Mouse (Mus musculus): ENCODE data around the gene Erc2. TPM values are rescaled to one million over a fixed set of nuclear protein-coding genes. Genes with fewer than 3 reads are reported as not detected.

The Erc2 gene
- total and polyA plus RNA-seq, 2 experiments from 2014 or later: 0.11 to 1.7 TPM

GRCm38 (mm10) chr14:28412252-28412995 is 790.2 kb downstream of the Erc2 start:
- ATAC-seq (ENCODE audit: insufficient read depth, low read depth) (no peak), DNase-seq (ENCODE audit: low spot score) (peak; percentile 16)
- Histone ChIP-seq H3K9ac (replicated peaks; ENCODE audit: low read depth, low read length) (no peak overlapping the region), H3K27me3 (ENCODE audit: control insufficient read depth, insufficient read depth, low read length) (no peaks in the 10 kb centered on the region), H3K4me3 (ENCODE audit: low read depth, low read length) (no peak overlapping the region), H3K9me3 (replicated peaks; ENCODE audit: control insufficient read depth, low read length) (no peaks in the 10 kb centered on the region), H3K4me1 (ENCODE audit: control insufficient read depth, insufficient read depth) (peaks cover 22% of the 10 kb centered on the region), H3K36me3 (replicated peaks; ENCODE audit: control insufficient read depth, insufficient read depth, low read length) (no peaks in the 10 kb centered on the region), H3K4me2 (ENCODE audit: low read depth, low read length) (no peak overlapping the region), H3K27ac (ENCODE audit: low read depth) (no peak overlapping the region)
- WGBS: 56% methylated on average over 8 of the region's 8 CpGs
- TF ChIP-seq EP300 (IDR thresholded peaks at IDR 0.05; ENCODE audit: low read depth) (no peak), CTCF (IDR thresholded peaks at IDR 0.05; ENCODE audit: low read depth) (no peak)

- no peak overlapping the region for H3K9ac ChIP-seq (replicated peaks; ENCODE audit: low read depth, low read length)
- DNase-seq (ENCODE audit: low spot score) (no peak), ATAC-seq (ENCODE audit: insufficient read depth, low read depth) (no peak)
- no peak overlapping the region for H3K27ac ChIP-seq (ENCODE audit: low read depth)
- H3K4me2 ChIP-seq (ENCODE audit: low read depth, low read length): no peak overlapping the region
- WGBS: 73% methylated on average over 7 of the region's 7 CpGs
- H3K27me3 ChIP-seq (ENCODE audit: control insufficient read depth, insufficient read depth, low read length): no peaks in the 10 kb centered on the region
- H3K9me3 ChIP-seq (replicated peaks; ENCODE audit: control insufficient read depth, low read length): no peaks in the 10 kb centered on the region
- H3K36me3 ChIP-seq (replicated peaks; ENCODE audit: control insufficient read depth, insufficient read depth, low read length): no peaks in the 10 kb centered on the region
- TF ChIP-seq EP300 (IDR thresholded peaks at IDR 0.05; ENCODE audit: low read depth) (no peak), CTCF (IDR thresholded peaks at IDR 0.05; ENCODE audit: low read depth) (no peak)
- no peak overlapping the region for H3K4me3 ChIP-seq (ENCODE audit: low read depth, low read length)
- peaks cover 27% of the 10 kb centered on the region for H3K4me1 ChIP-seq (ENCODE audit: control insufficient read depth, insufficient read depth)
Measured at GRCm38 (mm10) chr14:28413516-28413915, 791.3 kb downstream of the Erc2 start.

GRCm38 (mm10) chr14:28417019-28417418 is 794.8 kb downstream of the Erc2 start:
- Histone ChIP-seq H3K9me3 (replicated peaks; ENCODE audit: control insufficient read depth, low read length) (no peaks in the 10 kb centered on the region), H3K27me3 (ENCODE audit: control insufficient read depth, insufficient read depth, low read length) (0 out of 2 replicates have a peak, but pooled peaks cover 6% of the 10 kb centered on the region), H3K27ac (ENCODE audit: low read depth) (peak overlapping the region; percentile 67), H3K4me3 (ENCODE audit: low read depth, low read length) (no peak overlapping the region), H3K9ac (replicated peaks; ENCODE audit: low read depth, low read length) (no peak overlapping the region), H3K36me3 (replicated peaks; ENCODE audit: control insufficient read depth, insufficient read depth, low read length) (no peaks in the 10 kb centered on the region), H3K4me1 (ENCODE audit: control insufficient read depth, insufficient read depth) (peaks cover 27% of the 10 kb centered on the region), H3K4me2 (ENCODE audit: low read depth, low read length) (no peak overlapping the region)
- TF ChIP-seq EP300 (IDR thresholded peaks at IDR 0.05; ENCODE audit: low read depth) (0 out of 2 replicates have a peak, but pooled peaks have one; percentile 55), CTCF (IDR thresholded peaks at IDR 0.05; ENCODE audit: low read depth) (no peak)
- WGBS: 4% methylated on average over 8 of the region's 8 CpGs
- DNase-seq (ENCODE audit: low spot score) (peak; percentile 91), ATAC-seq (ENCODE audit: insufficient read depth, low read depth) (peak; percentile 96)

GRCm38 (mm10) chr14:28418497-28418896 is 796.3 kb downstream of the Erc2 start:
- no peak overlapping the region for H3K4me3 ChIP-seq (ENCODE audit: low read depth, low read length)
- WGBS: 71% methylated on average over 4 of the region's 4 CpGs
- H3K9ac ChIP-seq (replicated peaks; ENCODE audit: low read depth, low read length): no peak overlapping the region
- TF ChIP-seq EP300 (IDR thresholded peaks at IDR 0.05; ENCODE audit: low read depth) (no peak), CTCF (IDR thresholded peaks at IDR 0.05; ENCODE audit: low read depth) (no peak)
- no peak overlapping the region for H3K27ac ChIP-seq (ENCODE audit: low read depth)
- ATAC-seq (ENCODE audit: insufficient read depth, low read depth) (no peak), DNase-seq (ENCODE audit: low spot score) (no peak)
- peaks cover 17% of the 10 kb centered on the region for H3K4me1 ChIP-seq (ENCODE audit: control insufficient read depth, insufficient read depth)
- H3K27me3 ChIP-seq (ENCODE audit: control insufficient read depth, insufficient read depth, low read length): 0 out of 2 replicates have a peak, but pooled peaks cover 6% of the 10 kb centered on the region
- no peaks in the 10 kb centered on the region for H3K9me3 ChIP-seq (replicated peaks; ENCODE audit: control insufficient read depth, low read length)
- no peaks in the 10 kb centered on the region for H3K36me3 ChIP-seq (replicated peaks; ENCODE audit: control insufficient read depth, insufficient read depth, low read length)
- no peak overlapping the region for H3K4me2 ChIP-seq (ENCODE audit: low read depth, low read length)

GRCm38 (mm10) chr14:28419188-28419587 is 797.0 kb downstream of the Erc2 start:
- H3K4me1 ChIP-seq (ENCODE audit: control insufficient read depth, insufficient read depth): peaks cover 17% of the 10 kb centered on the region
- ATAC-seq (ENCODE audit: insufficient read depth, low read depth) (no peak), DNase-seq (ENCODE audit: low spot score) (no peak)
- H3K4me3 ChIP-seq (ENCODE audit: low read depth, low read length): no peak overlapping the region
- H3K9ac ChIP-seq (replicated peaks; ENCODE audit: low read depth, low read length): no peak overlapping the region
- 78% methylated on average over 9 of the region's 9 CpGs for WGBS
- TF ChIP-seq EP300 (IDR thresholded peaks at IDR 0.05; ENCODE audit: low read depth) (no peak), CTCF (IDR thresholded peaks at IDR 0.05; ENCODE audit: low read depth) (no peak)
- H3K4me2 ChIP-seq (ENCODE audit: low read depth, low read length): no peak overlapping the region
- 0 out of 2 replicates have a peak, but pooled peaks cover 6% of the 10 kb centered on the region for H3K27me3 ChIP-seq (ENCODE audit: control insufficient read depth, insufficient read depth, low read length)
- no peak overlapping the region for H3K27ac ChIP-seq (ENCODE audit: low read depth)
- no peaks in the 10 kb centered on the region for H3K36me3 ChIP-seq (replicated peaks; ENCODE audit: control insufficient read depth, insufficient read depth, low read length)
- no peaks in the 10 kb centered on the region for H3K9me3 ChIP-seq (replicated peaks; ENCODE audit: control insufficient read depth, low read length)
